Mouse (Mus musculus): ENCODE results near the gene Tmem255b.

The Tmem255b gene

GRCm38 (mm10) chr8:13434889-13435288 is at the start of gene Tmem255b:
Tmem255b (plus strand) TSS chr8:13435189.
- DNase-seq, result no peak

GRCm38 (mm10) chr8:13386366-13386765 is 48.6 kb upstream of the Tmem255b start:
- no peak for DNase-seq

GRCm38 (mm10) chr8:13387728-13388127 is 47.3 kb upstream of the Tmem255b start:
- no peak for DNase-seq

GRCm38 (mm10) chr8:13388744-13389143 is 46.2 kb upstream of the Tmem255b start:
- DNase-seq, result no peak

- no peak for DNase-seq
Measured at GRCm38 (mm10) chr8:13393869-13394268, 41.1 kb upstream of the Tmem255b start.

- DNase-seq, result no peak
Measured at GRCm38 (mm10) chr8:13396725-13397124, 38.3 kb upstream of the Tmem255b start, which contains the start of gene Atp4b. Atp4b (minus strand) TSS chr8:13396825.

GRCm38 (mm10) chr8:13403517-13403916 is 31.5 kb upstream of the Tmem255b start:
- no peak for DNase-seq

- DNase-seq, result no peak
Measured at GRCm38 (mm10) chr8:13404666-13405131, 30.3 kb upstream of the Tmem255b start, which contains the start of gene Grk1. Grk1 (plus strand) TSS chr8:13405081.

GRCm38 (mm10) chr8:13406011-13406410 is 29.0 kb upstream of the Tmem255b start:
- DNase-seq, result no peak

- DNase-seq, result peak; percentile 66 to 70
Measured at GRCm38 (mm10) chr8:13411597-13411996, 23.4 kb upstream of the Tmem255b start.

- DNase-seq, result peak; percentile 64 to 65
Measured at GRCm38 (mm10) chr8:13412891-13413558, 22.0 kb upstream of the Tmem255b start.

- DNase-seq, result no peak
Measured at GRCm38 (mm10) chr8:13413823-13414390, 21.1 kb upstream of the Tmem255b start.

GRCm38 (mm10) chr8:13415879-13416278 is 19.1 kb upstream of the Tmem255b start:
- no peak for DNase-seq

GRCm38 (mm10) chr8:13419111-13419639 is 15.8 kb upstream of the Tmem255b start:
- no peak for DNase-seq

- no peak for DNase-seq
Measured at GRCm38 (mm10) chr8:13420970-13421369, 14.0 kb upstream of the Tmem255b start.

GRCm38 (mm10) chr8:13427351-13427750 is 7.6 kb upstream of the Tmem255b start:
- DNase-seq, result no peak

- DNase-seq, result no peak
Measured at GRCm38 (mm10) chr8:13428156-13428555, 6.8 kb upstream of the Tmem255b start.

- no peak for DNase-seq
Measured at GRCm38 (mm10) chr8:13430412-13430811, 4.6 kb upstream of the Tmem255b start.

GRCm38 (mm10) chr8:13430866-13431265 is 4.1 kb upstream of the Tmem255b start:
- DNase-seq, result no peak

GRCm38 (mm10) chr8:13433130-13433529 is 1.9 kb upstream of the Tmem255b start:
- no peak for DNase-seq

- DNase-seq, result no peak
Measured at GRCm38 (mm10) chr8:13436052-13436451, 1.1 kb downstream of the Tmem255b start.

GRCm38 (mm10) chr8:13437531-13437930 is 2.5 kb downstream of the Tmem255b start:
- DNase-seq, result no peak

- no peak for DNase-seq
Measured at GRCm38 (mm10) chr8:13442152-13442551, 7.2 kb downstream of the Tmem255b start.

GRCm38 (mm10) chr8:13446456-13446855 is 11.5 kb downstream of the Tmem255b start:
- no peak for DNase-seq

Measured in cerebellum, postnatal 36 days (tissue).